Mouse (Mus musculus): ENCODE data around the gene Ccdc88a. TPM values are rescaled to one million over a fixed set of nuclear protein-coding genes. Genes with fewer than 3 reads are reported as not detected.
A peak's percentile ranks its signal among the peaks of the same experiment; 100 is the strongest.

Gene Ccdc88a
- total RNA-seq, 2 experiments from 2014 or later, result 52.8 to 58.0 TPM

DNA sequence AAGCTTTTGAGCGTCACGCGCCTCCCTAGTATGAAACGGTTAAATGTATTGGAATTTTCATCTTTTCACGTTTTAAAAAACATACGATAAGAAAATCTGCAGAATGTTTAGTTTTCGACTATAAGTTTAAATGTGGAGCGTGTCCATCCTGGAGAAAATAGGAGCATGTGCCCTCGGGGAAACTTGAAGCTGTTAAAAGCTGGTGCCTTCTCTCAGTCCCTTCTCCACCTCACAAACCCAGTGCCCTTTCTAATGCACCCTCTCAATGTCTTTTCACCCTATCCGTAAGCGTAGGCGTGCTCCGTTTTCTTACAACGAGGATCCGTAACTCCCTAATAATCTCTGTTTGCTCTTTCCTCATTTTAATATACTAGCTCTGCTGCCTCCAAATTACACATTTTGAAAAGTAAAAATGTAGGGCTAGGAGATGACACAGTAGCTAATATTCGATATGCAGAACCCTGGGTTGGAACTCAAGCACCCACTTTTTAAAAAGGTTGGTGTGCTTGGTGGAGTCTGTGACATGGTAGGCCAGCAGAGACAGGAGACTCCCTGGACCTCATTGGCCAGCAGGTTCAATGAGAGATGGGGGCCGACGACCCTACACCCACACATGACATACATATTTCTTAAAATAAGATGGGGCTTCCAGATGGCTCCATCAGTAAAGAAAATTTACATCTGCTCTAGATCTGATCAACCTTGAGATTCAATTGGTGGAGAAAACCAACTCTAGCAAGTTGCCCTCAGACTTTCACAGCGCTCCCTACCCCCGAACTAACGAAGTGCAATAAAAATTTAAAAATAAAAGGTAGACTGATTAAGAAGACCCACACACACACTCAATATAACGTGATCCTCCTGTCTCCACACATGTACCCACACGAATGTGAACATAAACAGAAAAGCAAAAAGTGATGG lies 175.3 kb downstream of the Ccdc88a start:
- DNase-seq (ENCODE audit: low spot score in 2 of 2), result peak in 1 of 2 experiments; percentile 16

GRCm38 (mm10) chr11:29549425-29549778 lies 175.9 kb downstream of the Ccdc88a start:
- no peak for DNase-seq (ENCODE audit: low spot score in 2 of 2)

Other genes with a start within 250 kb of the Ccdc88a start
- 10 to 100 TPM; 20.5 to 22.7 TPM for gene Pnpt1, start 242.9 kb upstream of the Ccdc88a start, total RNA-seq (2021)
- gene Ppp4r3b, start 200.8 kb upstream of the Ccdc88a start, total RNA-seq (2021), result 10 to 100 TPM; 50.9 to 51.5 TPM
- 100 to 1,000 TPM; 122 to 123 TPM for gene Cfap36, start 126.2 kb upstream of the Ccdc88a start, total RNA-seq (2021)
- gene Prorsd1, start 141.4 kb downstream of the Ccdc88a start, total RNA-seq (2021), result 1 to 10 TPM; 4.5 to 4.8 TPM
- 10 to 100 TPM; 29.6 to 32.0 TPM for gene Mtif2, start 152.8 kb downstream of the Ccdc88a start, total RNA-seq (2021)
- gene Clhc1, start 174.3 kb downstream of the Ccdc88a start, total RNA-seq (2021), result under 1 TPM; 0.15 to 0.37 TPM
- gene Rps27a, start 174.5 kb downstream of the Ccdc88a start, total RNA-seq (2021), result 100 to 1,000 TPM; 473 to 488 TPM

All from layer of hippocampus, adult 18-20 months (tissue).